ENCODE assay signal across 9 mouse cellular contexts in genomic region chr1:119423510-119423909, GRCm38 (mm10). TPM values are rescaled to one million over a fixed set of nuclear protein-coding genes. Genes with fewer than 3 reads are reported as not detected.
DNase-seq lines count a peak whose midpoint lies in the region; ATAC-seq and TF ChIP-seq lines count a peak whose summit lies in the region.
"Had no signal": no experiment of that assay in that cellular context is flagged by ENCODE, and none has a peak within 500 bp of the region (broad histone marks: within the 10 kb centered on the region; RNA-seq: fewer than 3 reads in every experiment).

No protein-coding gene starts in this region.

- no peak for ATAC-seq in intestine, postnatal 0 days
- ATAC-seq in intestine, embryonic 16.5 days: no peak
- ATAC-seq in lung, postnatal 0 days: no peak

- 0 out of 2 replicates have a peak, but pooled peaks cover 6% of the 10 kb centered on the region for H3K4me1 ChIP-seq in intestine, postnatal 0 days (replicated peaks; ENCODE audit: control insufficient read depth, insufficient read depth, low read length)
- peaks cover 21% of the 10 kb centered on the region for H3K4me1 ChIP-seq in intestine, embryonic 16.5 days (ENCODE audit: control insufficient read depth, insufficient read depth, low read length)
- peaks cover 49% of the 10 kb centered on the region for H3K4me1 ChIP-seq in embryonic facial prominence, embryonic 10.5 days
- H3K4me1 ChIP-seq in lung, postnatal 0 days (ENCODE audit: insufficient read depth, low read depth, low read length): peaks cover 6% of the 10 kb centered on the region; the same call in 1 of the 2 replicates
- peaks cover 11% of the 10 kb centered on the region for H3K4me1 ChIP-seq in small intestine, adult 2 months (ENCODE audit: control insufficient read depth, insufficient read depth, insufficient read length, low read length)

- H3K9me3 ChIP-seq in intestine, postnatal 0 days (ENCODE audit: control insufficient read depth): no peaks in the 10 kb centered on the region
- H3K9me3 ChIP-seq in intestine, embryonic 16.5 days (ENCODE audit: control insufficient read depth, low read length): no peaks in the 10 kb centered on the region
- no peaks in the 10 kb centered on the region for H3K9me3 ChIP-seq in embryonic facial prominence, embryonic 10.5 days
- no peaks in the 10 kb centered on the region for H3K9me3 ChIP-seq in lung, postnatal 0 days (ENCODE audit: low read length)
- H3K9me3 ChIP-seq: heart, embryonic 13.5 days had no signal

- TF ChIP-seq POLR2A in small intestine, adult 2 months (IDR thresholded peaks at IDR 0.05; ENCODE audit: low read depth, low read length): no peak

- peak; percentile 74 for TF ChIP-seq CTCF in intestine, postnatal 0 days (IDR thresholded peaks at IDR 0.05; ENCODE audit: low read depth)
- peak; percentile 80 for TF ChIP-seq CTCF in lung, postnatal 0 days (IDR thresholded peaks at IDR 0.05)
- TF ChIP-seq CTCF in small intestine, adult 2 months (IDR thresholded peaks at IDR 0.05; ENCODE audit: extremely low read depth, insufficient read length, insufficient replicate concordance, low read depth, low read length): peak; percentile 51; the same call in 1 of the 2 replicates

- TF ChIP-seq EP300 in lung, postnatal 0 days (IDR thresholded peaks at IDR 0.05): no peak

- no peak overlapping the region for H3K9ac ChIP-seq in intestine, postnatal 0 days (ENCODE audit: low read depth, low read length)
- no peak overlapping the region for H3K9ac ChIP-seq in intestine, embryonic 16.5 days (ENCODE audit: low read depth, low read length)
- H3K9ac ChIP-seq in lung, postnatal 0 days (replicated peaks; ENCODE audit: low read depth): no peak overlapping the region
- H3K9ac ChIP-seq: heart, embryonic 13.5 days had no signal

- H3K4me3 ChIP-seq in intestine, postnatal 0 days (ENCODE audit: low read depth, low read length): no peak overlapping the region
- no peak overlapping the region for H3K4me3 ChIP-seq in intestine, embryonic 16.5 days (ENCODE audit: low read length)
- H3K4me3 ChIP-seq in embryonic facial prominence, embryonic 10.5 days: no peak overlapping the region
- H3K4me3 ChIP-seq in lung, postnatal 0 days (ENCODE audit: low read depth, low read length): no peak overlapping the region
- no peak overlapping the region for H3K4me3 ChIP-seq in small intestine, adult 2 months (ENCODE audit: low read depth, low read length)

- peak; percentile 22 for DNase-seq in adipocyte (ENCODE audit: low spot score)
- DNase-seq in embryonic facial prominence, embryonic 10.5 days (ENCODE audit: low spot score): peak; percentile 51
- peak; percentile 40 to 45 for DNase-seq in kidney, adult 8-10 months
- peak; percentile 80 for DNase-seq in lung, postnatal 0 days (ENCODE audit: low spot score)
- DNase-seq in ovary, postnatal 10 days (ENCODE audit: low spot score): no peak

- no peak overlapping the region for H3K4me2 ChIP-seq in intestine, postnatal 0 days (replicated peaks; ENCODE audit: low read depth)
- no peak overlapping the region for H3K4me2 ChIP-seq in intestine, embryonic 16.5 days (ENCODE audit: low read depth, low read length)
- no peak overlapping the region for H3K4me2 ChIP-seq in lung, postnatal 0 days (replicated peaks; ENCODE audit: low read depth, low read length)

- H3K27ac ChIP-seq in intestine, postnatal 0 days (ENCODE audit: low read depth, low read length): no peak overlapping the region
- no peak overlapping the region for H3K27ac ChIP-seq in intestine, embryonic 16.5 days (ENCODE audit: low read length)
- no peak overlapping the region for H3K27ac ChIP-seq in embryonic facial prominence, embryonic 10.5 days (replicated peaks)
- H3K27ac ChIP-seq in lung, postnatal 0 days (ENCODE audit: low read length): no peak overlapping the region
- no peak overlapping the region for H3K27ac ChIP-seq in small intestine, adult 2 months (ENCODE audit: insufficient read depth, low read depth, low read length)
- H3K27ac ChIP-seq: heart, embryonic 13.5 days had no signal

- 4% methylated on average over 14 of the region's 14 CpGs for WGBS in intestine, postnatal 0 days
- 4% methylated on average over 14 of the region's 14 CpGs for WGBS in intestine, embryonic 16.5 days
- WGBS in embryonic facial prominence, embryonic 10.5 days: 3% methylated on average over 14 of the region's 14 CpGs
- 4% methylated on average over 11 of the region's 14 CpGs for WGBS in lung, postnatal 0 days
- 8% methylated on average over 14 of the region's 14 CpGs for WGBS in small intestine, adult 2 months

- H3K27me3 ChIP-seq in intestine, postnatal 0 days (replicated peaks; ENCODE audit: control insufficient read depth, insufficient read depth, low read length): peaks cover 61% of the 10 kb centered on the region
- peaks cover 60% of the 10 kb centered on the region for H3K27me3 ChIP-seq in intestine, embryonic 16.5 days (replicated peaks; ENCODE audit: control insufficient read depth, insufficient read depth, low read length)
- peaks cover 79% of the 10 kb centered on the region for H3K27me3 ChIP-seq in embryonic facial prominence, embryonic 10.5 days (replicated peaks; ENCODE audit: low read depth, poor library complexity, severe bottlenecking)
- H3K27me3 ChIP-seq in lung, postnatal 0 days (replicated peaks; ENCODE audit: insufficient read depth, low read length): peaks cover 45% of the 10 kb centered on the region
- peaks cover 55% of the 10 kb centered on the region for H3K27me3 ChIP-seq in small intestine, adult 2 months (ENCODE audit: control insufficient read depth, insufficient read depth, low read length)

- H3K36me3 ChIP-seq in intestine, postnatal 0 days (ENCODE audit: control insufficient read depth, insufficient read depth): no peaks in the 10 kb centered on the region
- no peaks in the 10 kb centered on the region for H3K36me3 ChIP-seq in intestine, embryonic 16.5 days (ENCODE audit: control insufficient read depth, insufficient read depth, low read length)
- H3K36me3 ChIP-seq in embryonic facial prominence, embryonic 10.5 days (replicated peaks): no peaks in the 10 kb centered on the region
- no peaks in the 10 kb centered on the region for H3K36me3 ChIP-seq in lung, postnatal 0 days (ENCODE audit: insufficient read depth, low read length)
- H3K36me3 ChIP-seq in small intestine, adult 2 months (ENCODE audit: control insufficient read depth, insufficient read depth, low read length): no peaks in the 10 kb centered on the region
- H3K36me3 ChIP-seq: heart, embryonic 13.5 days had no signal

RNA-seq across cellular contexts. Expression of gene Inhbb, which starts 1.5 kb away (rescaled TPM):
- 0.20 and 0.42 TPM in 2 replicates for polyA plus RNA-seq in intestine, postnatal 0 days (2015; fragmentation: Nextera tagmentation; extraction: Ambion mirVana)
- 0.16 and 0.18 TPM in 2 replicates for polyA plus RNA-seq in intestine, embryonic 16.5 days (2015; fragmentation: Nextera tagmentation; extraction: Ambion mirVana)
- polyA plus RNA-seq in embryonic facial prominence, embryonic 10.5 days (2016; fragmentation: Nextera tagmentation; extraction: Ambion mirVana): 0.10 and 0.24 TPM in 2 replicates
- 2.4 and 2.9 TPM in 2 replicates for polyA plus RNA-seq in lung, postnatal 0 days (2015; fragmentation: Nextera tagmentation; extraction: Ambion mirVana)
- 1.3 and 1.6 TPM in 2 replicates for polyA plus RNA-seq in small intestine, adult 2 months (2012; rRNA removed)
